Mouse (Mus musculus) liver, embryonic 16.5 days (tissue): ENCODE data around the gene Abhd14a. TPM values are rescaled to one million over a fixed set of nuclear protein-coding genes. Genes with fewer than 3 reads are reported as not detected.

ENCODE experiments used
- ATAC-seq: fragments of 200-750 bp; cut with Nextera tagmentation; 2 replicates; pipeline ENCODE4 v1.8.0; 2017; ENCODE audit warnings: low read depth, mild to moderate bottlenecking, moderate number of reproducible peaks, moderate library complexity
- H3K27ac ChIP-seq: fragments of 300-500 bp; sonication (generic); 2 replicates; pipeline ENCODE4 v1.5.1; 2014; ENCODE audit warnings: mild to moderate bottlenecking, low read length
- H3K27me3 ChIP-seq: fragments of 300-500 bp; sonication (generic); 2 replicates; pipeline ENCODE4 v1.6.1; 2014; ENCODE audit warnings: low read depth, low read length, mixed read lengths; ENCODE audit not compliant: control insufficient read depth, insufficient read depth
- H3K36me3 ChIP-seq: fragments of 300-500 bp; sonication (generic); 2 replicates; pipeline ENCODE4 v1.6.1; 2014; ENCODE audit warnings: mild to moderate bottlenecking; ENCODE audit not compliant: control insufficient read depth, insufficient read depth
- H3K4me1 ChIP-seq: fragments of 300-500 bp; sonication (generic); 2 replicates; pipeline ENCODE4 v1.6.1; 2014; ENCODE audit warnings: low read depth, low read length, mixed read lengths; ENCODE audit not compliant: control insufficient read depth
- H3K4me2 ChIP-seq: fragments of 300-500 bp; sonication (generic); 2 replicates; pipeline ENCODE4 v1.6.1; 2014; ENCODE audit warnings: low read depth, low read length, mixed read lengths
- H3K4me3 ChIP-seq: fragments of 300-500 bp; sonication (generic); 2 replicates; pipeline ENCODE4 v1.5.1; 2014; ENCODE audit warnings: low read depth, mild to moderate bottlenecking, low read length
- H3K9ac ChIP-seq: fragments of 300-500 bp; sonication (generic); 2 replicates; pipeline ENCODE4 v1.6.1; 2014; ENCODE audit warnings: low read depth, low read length
- H3K9me3 ChIP-seq: fragments of 300-500 bp; sonication (generic); replicated peaks from 2 replicates; pipeline ENCODE4 v1.6.1; 2016; ENCODE audit warnings: low read length; ENCODE audit not compliant: control insufficient read depth
- WGBS: fragments of 180-500 bp; shearing (Covaris S2); extraction: QIAGEN DNeasy Blood & Tissue Kit; methylation state at CpG from one replicate; pipeline ENCODE4 v1.1.7; 2014; ENCODE audit not compliant: insufficient replicate concordance; 5-methylcytosine and 5-hydroxymethylcytosine counted together
- polyA plus RNA-seq: library from polyadenylated mRNA; unstranded; fragments of >200 nt; fragmentation: Nextera tagmentation; extraction: Ambion mirVana; gene quantifications from 2 replicates; pipeline ENCODE4 v1.2.1, GENCODE M21; 2015

Abhd14a gene
- polyA plus RNA-seq, 1 experiment from 2014 or later: 18.8 TPM

DNA sequence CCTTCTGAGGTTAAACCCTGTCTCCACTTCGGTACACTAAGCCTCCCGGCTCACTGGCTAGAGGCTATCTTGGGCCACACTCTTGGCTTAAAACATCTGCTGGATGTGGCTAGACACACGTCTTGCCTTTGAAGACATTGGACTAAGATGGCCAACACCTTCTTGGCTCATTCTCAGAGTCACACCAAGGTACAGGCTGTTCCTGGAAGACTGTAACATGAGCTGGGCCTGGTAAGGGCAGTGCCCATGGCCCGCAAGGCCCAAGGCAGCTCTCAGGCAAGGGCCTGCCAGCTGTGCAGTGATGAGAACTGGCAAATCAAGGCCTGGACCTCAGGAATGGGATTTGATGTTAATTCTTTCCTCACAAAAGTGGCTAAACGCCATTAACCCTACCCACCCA is 33.9 kb downstream of the Abhd14a start:
- H3K9ac ChIP-seq: no peak overlapping the region
- H3K4me1 ChIP-seq: peaks cover 29% of the 10 kb centered on the region
- H3K4me3 ChIP-seq: no peak overlapping the region
- no peak for ATAC-seq
- no peaks in the 10 kb centered on the region for H3K36me3 ChIP-seq
- no peak overlapping the region for H3K4me2 ChIP-seq
- 74% methylated on average over 5 of the region's 5 CpGs for WGBS
- 0 out of 2 replicates have a peak, but pooled peaks cover 3% of the 10 kb centered on the region for H3K9me3 ChIP-seq
- H3K27ac ChIP-seq: no peak overlapping the region
- peaks cover 12% of the 10 kb centered on the region for H3K27me3 ChIP-seq

DNA sequence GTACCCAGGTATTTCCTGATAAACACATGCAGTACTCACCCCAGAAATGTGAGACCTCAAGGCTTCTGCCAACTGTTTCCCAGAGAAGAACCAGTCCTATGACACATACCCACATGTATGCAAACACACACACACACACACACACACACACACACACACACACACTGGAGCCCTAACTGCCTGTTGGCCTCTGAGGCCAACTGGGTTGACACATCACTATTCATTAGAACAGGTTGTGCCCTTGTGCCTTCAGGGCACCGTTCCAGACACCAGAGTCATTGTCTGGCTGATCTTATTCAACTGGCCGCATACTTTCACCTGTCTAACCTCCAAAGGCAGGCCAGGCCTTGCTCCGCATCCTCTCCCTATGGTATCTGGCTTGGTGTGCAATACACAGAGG is 35.3 kb downstream of the Abhd14a start:
- no peak for ATAC-seq
- Histone ChIP-seq H3K4me2 (peak overlapping the region; percentile 61; the same call in 1 of the 2 replicates), H3K36me3 (no peaks in the 10 kb centered on the region), H3K4me3 (no peak overlapping the region), H3K27ac (peak overlapping the region; percentile 0; the same call in 1 of the 2 replicates), H3K27me3 (no peaks in the 10 kb centered on the region; the same call in 1 of the 2 replicates), H3K9ac (no peak overlapping the region), H3K9me3 (0 out of 2 replicates have a peak, but pooled peaks cover 3% of the 10 kb centered on the region), H3K4me1 (peaks cover 23% of the 10 kb centered on the region)
- 81% methylated on average over 3 of the region's 3 CpGs for WGBS

DNA sequence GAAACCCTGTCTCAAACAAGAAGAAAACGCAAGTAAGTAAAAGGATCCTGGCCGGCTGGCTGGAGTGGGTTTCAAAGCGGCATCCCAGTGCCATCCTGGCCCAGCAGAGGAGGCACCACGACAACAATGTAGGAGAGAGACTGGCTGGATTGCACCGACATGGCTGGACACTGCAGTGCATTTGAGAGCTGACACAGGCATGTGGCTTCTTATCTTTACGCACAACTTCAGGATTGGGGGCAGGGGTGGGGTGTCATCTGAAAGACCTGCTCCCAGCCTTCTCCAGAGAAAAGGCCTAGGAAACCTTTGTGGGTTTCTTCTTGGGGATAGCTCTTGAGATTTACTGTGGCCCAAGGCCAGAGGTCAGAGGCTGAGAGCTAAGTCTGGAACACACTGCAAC is 35.7 kb downstream of the Abhd14a start:
- Histone ChIP-seq H3K4me1 (peaks cover 23% of the 10 kb centered on the region), H3K27ac (peak overlapping the region; percentile 66), H3K9me3 (0 out of 2 replicates have a peak, but pooled peaks cover 3% of the 10 kb centered on the region), H3K4me3 (peak overlapping the region; percentile 39), H3K4me2 (peak overlapping the region; percentile 61), H3K27me3 (no peaks in the 10 kb centered on the region), H3K36me3 (no peaks in the 10 kb centered on the region), H3K9ac (0 out of 2 replicates have a peak overlapping the region, but pooled peaks have one; percentile 1)
- ATAC-seq: peak; percentile 80
- WGBS: 29% methylated on average over 6 of the region's 6 CpGs

DNA sequence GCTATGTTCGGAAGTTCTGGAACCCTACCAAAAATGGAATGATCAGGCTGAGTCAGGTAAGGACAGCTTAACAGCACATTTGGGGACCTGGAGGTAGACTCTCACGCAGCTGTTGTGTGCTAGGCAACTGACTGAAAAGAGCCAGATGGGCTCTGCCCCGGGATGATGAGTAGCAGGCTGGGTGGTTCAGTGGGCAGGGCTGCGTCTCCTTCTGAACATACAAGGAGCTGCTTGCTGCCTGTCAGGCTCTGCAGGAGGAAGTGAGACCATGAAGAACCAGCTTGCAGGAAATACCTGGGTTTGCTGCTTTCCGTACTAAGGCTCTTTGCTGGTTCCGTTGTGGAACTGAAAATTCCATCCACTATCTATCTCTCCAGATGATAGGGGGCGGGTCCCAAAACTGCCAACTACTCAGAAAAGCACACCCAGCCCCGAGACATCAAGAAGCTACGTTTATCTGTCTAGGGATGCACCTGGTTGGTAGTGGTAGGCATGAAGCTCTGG is 36.3 kb downstream of the Abhd14a start:
- ATAC-seq: peak; percentile 93
- WGBS: 18% methylated on average over 9 of the region's 9 CpGs
- Histone ChIP-seq H3K36me3 (no peaks in the 10 kb centered on the region), H3K9ac (peak overlapping the region; percentile 42), H3K4me1 (peaks cover 23% of the 10 kb centered on the region), H3K4me2 (peak overlapping the region; percentile 61), H3K9me3 (0 out of 2 replicates have a peak, but pooled peaks cover 3% of the 10 kb centered on the region), H3K27ac (peak overlapping the region; percentile 66), H3K4me3 (peak overlapping the region; percentile 39), H3K27me3 (no peaks in the 10 kb centered on the region)

DNA sequence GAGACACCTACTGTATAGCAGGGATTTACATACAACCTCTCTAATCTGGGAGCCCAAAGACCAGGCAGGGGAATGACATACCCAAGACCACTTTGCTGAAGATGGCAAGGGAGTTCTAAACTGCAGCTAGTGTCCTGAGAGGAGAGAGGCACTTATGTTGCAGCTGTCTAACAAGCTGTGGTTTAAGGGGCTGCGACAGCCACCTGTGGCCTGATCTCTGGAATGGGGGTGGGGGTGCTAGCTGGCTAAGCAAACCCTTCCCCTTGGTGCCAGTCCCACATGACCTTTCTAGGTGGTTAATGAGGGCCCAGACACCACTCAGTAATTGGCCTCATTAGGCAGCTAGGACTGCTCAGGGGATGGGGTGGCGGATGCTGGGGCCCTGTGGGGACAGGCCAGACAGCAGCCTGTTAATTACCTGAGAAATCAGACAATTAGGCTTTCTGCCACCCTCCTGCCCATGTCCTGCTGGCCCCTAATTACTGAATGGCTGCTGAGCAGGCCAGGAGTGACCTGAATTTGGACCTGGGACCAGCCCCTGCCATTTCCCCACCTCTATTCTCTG is 37.3 kb downstream of the Abhd14a start:
- Histone ChIP-seq H3K4me2 (no peak overlapping the region), H3K9me3 (0 out of 2 replicates have a peak, but pooled peaks cover 3% of the 10 kb centered on the region), H3K4me1 (peaks cover 23% of the 10 kb centered on the region), H3K27ac (no peak overlapping the region), H3K27me3 (no peaks in the 10 kb centered on the region), H3K4me3 (no peak overlapping the region), H3K36me3 (no peaks in the 10 kb centered on the region), H3K9ac (no peak overlapping the region)
- WGBS: 77% methylated on average over 2 of the region's 2 CpGs
- ATAC-seq: no peak

DNA sequence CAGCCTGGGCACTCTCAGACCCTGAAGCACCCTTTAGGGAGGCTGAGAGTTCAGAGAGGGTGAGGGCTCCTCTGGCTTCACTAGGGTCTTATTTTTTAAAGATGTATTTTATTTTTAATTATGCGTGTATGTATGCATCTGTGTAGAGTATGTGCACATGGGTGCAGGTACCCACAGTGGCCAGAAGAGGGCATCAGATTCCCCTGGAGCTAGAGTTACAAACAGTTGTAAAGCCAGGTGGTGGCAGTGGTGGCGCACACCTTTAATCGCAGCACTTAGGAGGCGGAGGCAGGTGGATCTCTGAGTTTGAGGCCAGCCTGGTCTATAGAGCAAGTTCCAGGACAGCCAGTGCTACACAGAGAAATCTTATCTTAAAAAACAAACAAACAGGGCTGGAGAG is 38.4 kb downstream of the Abhd14a start:
- Histone ChIP-seq H3K9ac (no peak overlapping the region), H3K27me3 (no peaks in the 10 kb centered on the region), H3K27ac (no peak overlapping the region), H3K4me2 (no peak overlapping the region), H3K9me3 (0 out of 2 replicates have a peak, but pooled peaks cover 3% of the 10 kb centered on the region), H3K36me3 (no peaks in the 10 kb centered on the region), H3K4me3 (no peak overlapping the region), H3K4me1 (peaks cover 23% of the 10 kb centered on the region)
- ATAC-seq: no peak
- 94% methylated on average over 4 of the region's 4 CpGs for WGBS

DNA sequence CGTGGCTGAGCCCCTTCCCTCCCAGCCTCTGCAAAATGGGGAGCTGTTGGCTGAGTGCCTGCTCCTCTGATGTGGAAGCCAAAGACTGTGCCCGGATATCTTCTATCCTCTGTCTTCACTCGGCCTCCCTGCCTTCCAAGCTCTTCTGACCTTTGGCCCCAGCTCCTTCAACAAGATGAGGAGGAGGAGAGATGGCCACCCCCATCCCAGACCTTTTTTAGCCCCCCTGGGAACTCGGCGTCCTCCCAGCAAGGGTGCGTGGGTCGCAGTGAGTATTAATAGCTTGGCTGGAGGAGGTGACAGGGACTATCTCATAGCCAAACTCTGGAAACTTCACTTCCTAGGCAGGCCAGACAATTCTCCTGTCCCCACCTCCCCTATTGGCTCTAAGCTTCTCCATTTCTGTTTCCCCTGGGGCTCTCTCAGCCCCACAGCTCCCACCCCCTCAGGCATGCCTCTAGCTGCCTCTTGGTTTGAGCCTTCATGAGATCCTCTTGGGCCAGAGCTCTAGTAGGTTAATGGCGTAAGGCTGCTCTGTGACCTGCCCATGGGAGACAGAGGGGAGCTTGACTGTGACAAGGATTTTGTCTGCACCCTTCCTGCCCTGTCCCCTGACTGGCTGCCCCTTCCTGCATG is 40.9 kb downstream of the Abhd14a start:
- no peak for ATAC-seq
- Histone ChIP-seq H3K36me3 (no peaks in the 10 kb centered on the region), H3K27ac (no peak overlapping the region), H3K4me2 (no peak overlapping the region), H3K4me3 (no peak overlapping the region), H3K9me3 (0 out of 2 replicates have a peak, but pooled peaks cover 3% of the 10 kb centered on the region), H3K27me3 (no peaks in the 10 kb centered on the region), H3K4me1 (peaks cover 32% of the 10 kb centered on the region), H3K9ac (no peak overlapping the region)
- WGBS: 45% methylated on average over 8 of the region's 8 CpGs

DNA sequence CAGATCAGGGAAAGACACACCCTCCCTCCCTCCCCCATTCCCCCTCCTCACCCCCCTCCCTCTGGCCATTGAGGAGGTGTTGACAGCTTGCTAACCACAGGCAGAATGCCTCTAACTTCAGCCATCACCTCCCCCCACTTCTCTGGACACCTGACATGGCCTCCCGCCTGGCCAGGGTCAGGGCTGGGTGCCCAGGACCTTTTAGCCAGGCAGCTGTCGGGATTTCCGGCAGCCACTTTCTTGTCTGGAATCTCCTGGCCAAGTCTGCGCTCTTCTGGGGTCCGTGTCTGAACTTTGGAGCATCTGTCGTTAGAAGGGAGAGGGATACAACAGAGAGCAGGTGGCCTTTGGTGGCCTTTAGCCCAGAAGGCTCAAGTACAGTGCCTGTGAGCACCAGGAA is 42.2 kb downstream of the Abhd14a start:
- WGBS: 33% methylated on average over 6 of the region's 6 CpGs
- Histone ChIP-seq H3K27ac (no peak overlapping the region), H3K4me2 (no peak overlapping the region), H3K27me3 (no peaks in the 10 kb centered on the region), H3K36me3 (no peaks in the 10 kb centered on the region), H3K4me3 (no peak overlapping the region), H3K9ac (no peak overlapping the region), H3K9me3 (0 out of 2 replicates have a peak, but pooled peaks cover 3% of the 10 kb centered on the region), H3K4me1 (peaks cover 31% of the 10 kb centered on the region)
- no peak for ATAC-seq
